Mouse (Mus musculus) B cell, adult 67 days (primary cell): ENCODE data around the gene Nbea. TPM values are rescaled to one million over a fixed set of nuclear protein-coding genes. Genes with fewer than 3 reads are reported as not detected.

Experiments
- total RNA-seq, 2 experiments: library from RNA; stranded (reverse); gene quantifications; 4 replicates each; pipeline ENCODE4 v1.2.4; 2023

Gene Nbea
- total RNA-seq = not detected

GRCm38 (mm10) chr3:56183159-56184133 lies at the start of gene Nbea:
Gene Nbea (minus strand): TSS chr3:56183701.

GRCm38 (mm10) chr3:55782056-55782687 lies 401.3 kb downstream of the Nbea start, which contains the start of gene Mab21l1:
Gene Mab21l1 (plus strand): TSS chr3:55782510.

